Mouse (Mus musculus) hindbrain, postnatal 0 days (tissue): ENCODE results near the gene Matk. TPM values are rescaled to one million over a fixed set of nuclear protein-coding genes. Genes with fewer than 3 reads are reported as not detected.

Experiments
- ATAC-seq: fragments of 200-750 bp; cut with Nextera tagmentation; 2 replicates; pipeline ENCODE4 v1.8.0; 2017; ENCODE audit warnings: mild to moderate bottlenecking, moderate TSS enrichment, moderate library complexity
- DNase-seq: peaks from one replicate; pipeline ENCODE4 v3.0.0-alpha.2; 2015; ENCODE audit warnings: low spot score
- H3K27ac ChIP-seq: fragments of 300-500 bp; sonication (generic); 2 replicates; pipeline ENCODE4 v1.5.1; 2014; ENCODE audit warnings: mild to moderate bottlenecking
- H3K27me3 ChIP-seq: fragments of 300-500 bp; sonication (generic); 2 replicates; pipeline ENCODE4 v1.6.1; 2014; ENCODE audit warnings: low read length, mixed read lengths; ENCODE audit not compliant: insufficient read depth
- H3K36me3 ChIP-seq: fragments of 300-500 bp; sonication (generic); 2 replicates; pipeline ENCODE4 v1.6.1; 2014; ENCODE audit warnings: low read length, mixed read lengths; ENCODE audit not compliant: insufficient read depth
- H3K4me1 ChIP-seq: fragments of 300-500 bp; sonication (generic); 2 replicates; pipeline ENCODE4 v1.6.1; 2014; ENCODE audit warnings: antibody characterized with exemption, low read length, mixed read lengths; ENCODE audit not compliant: insufficient read depth
- H3K4me2 ChIP-seq: fragments of 300-500 bp; sonication (generic); 2 replicates; pipeline ENCODE4 v1.6.1; 2014; ENCODE audit warnings: low read depth, mild to moderate bottlenecking, low read length, moderate library complexity, mixed read lengths
- H3K4me3 ChIP-seq: fragments of 300-500 bp; sonication (generic); 2 replicates; pipeline ENCODE4 v1.5.1; 2014; ENCODE audit warnings: low read length
- H3K9ac ChIP-seq: fragments of 300-500 bp; sonication (generic); replicated peaks from 2 replicates; pipeline ENCODE4 v1.6.1; 2014; ENCODE audit warnings: mild to moderate bottlenecking, low read length, moderate library complexity, mixed read lengths
- H3K9me3 ChIP-seq: fragments of 300-500 bp; sonication (generic); 2 replicates; pipeline ENCODE4 v1.6.1; 2016; ENCODE audit warnings: low read length, mixed read lengths
- CTCF ChIP-seq: IDR thresholded peaks from 2 replicates; pipeline ENCODE4 v1.5.1; 2016; ENCODE audit warnings: antibody characterized with exemption, control low read depth, low read depth
- WGBS: fragments of 180-500 bp; shearing (Covaris S2); extraction: QIAGEN DNeasy Blood & Tissue Kit; methylation state at CpG from one replicate; pipeline ENCODE4 v1.1.7; 2014; 5-methylcytosine and 5-hydroxymethylcytosine counted together
- polyA plus RNA-seq: library from polyadenylated mRNA; unstranded; fragments of >200 nt; fragmentation: Nextera tagmentation; extraction: Ambion mirVana; gene quantifications from 2 replicates; pipeline ENCODE4 v1.2.1, GENCODE M21; 2015
- total RNA-seq: library from RNA; depleted of rRNA; stranded (reverse); fragments of >200 nt; gene quantifications from 2 replicates; pipeline ENCODE4 v1.2.3, GENCODE M21; 2014

The Matk gene
- total and polyA plus RNA-seq, 2 experiments from 2014 or later: 82.7 to 121 TPM

DNA sequence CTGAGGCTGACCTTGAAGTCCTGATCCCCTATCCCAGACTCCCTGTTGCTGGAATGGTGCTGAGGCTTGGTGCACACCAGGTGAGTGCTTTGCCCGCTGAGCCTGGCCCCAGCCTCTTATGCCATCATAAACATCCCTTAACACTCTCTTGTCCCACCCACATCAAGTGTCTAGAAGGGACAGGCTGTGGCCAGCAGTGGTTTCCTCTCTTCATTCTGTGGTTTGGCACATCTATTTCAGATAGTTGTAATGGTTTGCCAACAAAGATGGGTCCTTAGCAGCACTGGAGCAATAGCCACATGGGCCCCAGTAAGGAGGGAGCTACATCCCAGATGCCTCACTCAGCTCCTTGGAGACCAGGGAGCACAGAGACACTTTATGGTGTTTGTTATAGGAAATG lies 2.2 kb downstream of the Matk start:
- DNase-seq (no peak), ATAC-seq (no peak)
- H3K9ac ChIP-seq: no peak overlapping the region
- H3K27ac ChIP-seq: no peak overlapping the region
- H3K4me2 ChIP-seq: no peak overlapping the region
- peaks cover 19% of the 10 kb centered on the region for H3K4me1 ChIP-seq
- WGBS: 62% methylated on average over 1 of the region's 1 CpGs
- no peak overlapping the region for H3K4me3 ChIP-seq
- H3K36me3 ChIP-seq: peaks cover 6% of the 10 kb centered on the region; the same call in 1 of the 2 replicates
- no peaks in the 10 kb centered on the region for H3K9me3 ChIP-seq
- no peaks in the 10 kb centered on the region for H3K27me3 ChIP-seq
- no peak for TF ChIP-seq CTCF

DNA sequence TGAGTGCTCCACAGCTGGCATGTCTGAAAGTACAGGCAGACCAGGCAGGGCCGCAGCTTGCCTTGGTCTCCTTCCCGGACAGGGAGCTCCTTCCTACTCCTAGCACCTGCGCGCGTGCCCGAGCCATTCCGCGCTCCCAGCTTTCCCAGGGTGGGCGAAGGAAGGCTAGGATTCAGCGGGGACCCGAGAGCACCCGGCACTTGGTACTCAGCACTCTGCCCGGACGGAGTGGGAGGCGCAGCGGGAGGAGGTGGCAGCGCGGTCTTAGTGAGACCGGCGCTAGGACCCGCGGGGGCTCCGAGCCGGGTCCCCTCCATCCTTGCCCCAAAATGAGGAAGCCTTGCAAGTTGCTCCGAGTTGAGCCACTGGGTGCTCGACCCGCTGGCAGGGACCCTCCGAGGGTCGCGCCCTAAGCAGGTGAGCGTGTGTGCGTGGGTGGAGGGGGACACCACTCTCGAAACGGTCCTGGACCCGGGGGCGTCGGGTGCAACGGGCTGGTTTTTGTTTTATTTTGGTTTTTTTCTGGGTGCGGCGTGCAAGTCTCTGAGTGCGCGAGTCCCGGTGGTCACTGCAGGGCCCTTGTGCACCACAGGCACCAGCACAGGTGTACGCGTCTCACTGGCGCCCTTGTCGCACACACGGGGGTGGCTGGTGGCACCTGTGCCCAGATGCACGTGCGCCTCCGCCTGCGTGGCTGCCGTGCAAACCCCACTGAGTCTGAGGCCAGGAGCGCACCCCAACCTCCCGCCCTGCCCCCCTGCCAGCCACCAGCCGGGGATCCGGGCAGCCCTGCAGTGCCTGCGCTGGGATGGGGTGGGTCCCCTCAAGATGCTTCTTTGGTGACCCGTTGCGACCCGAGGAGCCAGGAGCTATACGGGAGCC lies 4.7 kb downstream of the Matk start:
- no peak for TF ChIP-seq CTCF
- Histone ChIP-seq H3K27ac (no peak overlapping the region; the same call in 1 of the 2 replicates), H3K9me3 (no peaks in the 10 kb centered on the region), H3K27me3 (no peaks in the 10 kb centered on the region), H3K9ac (peak overlapping the region; percentile 57), H3K4me1 (peaks cover 21% of the 10 kb centered on the region), H3K36me3 (no peaks in the 10 kb centered on the region), H3K4me2 (peak overlapping the region; percentile 83), H3K4me3 (peak overlapping the region; percentile 54)
- no peak for ATAC-seq
- 2% methylated on average over 62 of the region's 62 CpGs for whole genome bisulfite sequencing
- DNase-seq: peak; percentile 56

DNA sequence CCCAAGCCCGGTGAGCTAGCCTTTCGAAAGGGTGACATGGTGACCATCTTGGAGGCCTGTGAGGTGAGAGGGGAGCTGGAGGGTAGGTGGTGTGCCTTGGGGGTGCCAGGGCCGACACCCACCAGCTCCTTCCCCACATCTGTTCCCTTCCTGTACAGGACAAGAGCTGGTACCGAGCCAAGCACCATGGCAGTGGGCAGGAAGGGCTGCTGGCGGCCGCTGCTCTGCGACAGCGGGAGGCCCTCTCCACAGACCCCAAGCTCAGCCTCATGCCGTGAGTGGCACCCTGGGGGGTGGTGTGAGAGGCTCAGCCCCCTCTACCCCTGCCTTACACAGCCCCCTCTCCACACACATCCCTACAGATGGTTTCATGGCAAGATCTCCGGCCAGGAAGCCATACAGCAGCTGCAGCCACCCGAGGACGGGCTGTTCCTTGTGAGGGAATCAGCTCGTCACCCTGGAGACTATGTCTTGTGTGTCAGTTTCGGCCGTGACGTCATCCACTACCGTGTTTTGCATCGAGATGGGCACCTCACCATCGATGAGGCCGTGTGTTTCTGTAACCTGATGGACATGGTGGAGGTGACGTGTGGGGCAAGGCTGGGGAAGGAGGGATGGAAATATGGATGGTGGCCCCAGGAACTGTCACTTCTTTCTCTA lies 6.6 kb downstream of the Matk start:
- Histone ChIP-seq H3K27me3 (no peaks in the 10 kb centered on the region), H3K9ac (0 out of 2 replicates have a peak overlapping the region, but pooled peaks have one; percentile 19), H3K4me2 (no peak overlapping the region; the same call in 1 of the 2 replicates), H3K9me3 (no peaks in the 10 kb centered on the region), H3K4me3 (no peak overlapping the region), H3K27ac (no peak overlapping the region), H3K36me3 (peaks cover 5% of the 10 kb centered on the region; the same call in 1 of the 2 replicates), H3K4me1 (peaks cover 21% of the 10 kb centered on the region)
- WGBS: 34% methylated on average over 21 of the region's 21 CpGs
- ATAC-seq (peak; percentile 18; the same call in 1 of the 2 replicates), DNase-seq (peak; percentile 44)
- TF ChIP-seq CTCF: no peak

DNA sequence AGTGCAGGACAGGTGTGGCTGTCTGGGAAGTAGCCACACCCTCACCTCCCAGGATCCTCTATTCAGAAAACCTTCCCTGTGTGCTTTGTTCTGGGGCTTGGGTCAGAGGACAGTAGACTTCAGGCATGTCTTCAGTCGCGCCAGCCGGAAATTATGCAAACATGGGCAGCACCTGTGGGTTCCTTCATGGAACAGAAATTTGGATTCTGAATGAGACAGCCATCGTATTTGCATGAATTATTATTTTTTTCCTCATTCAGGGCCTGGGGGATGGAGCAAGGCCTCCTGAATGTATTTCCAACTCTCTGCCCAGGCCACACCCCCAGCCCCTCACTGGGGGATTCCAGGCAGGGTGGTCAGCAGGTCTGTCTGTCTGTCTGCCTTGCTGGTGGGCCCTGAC lies 8.3 kb downstream of the Matk start:
- TF ChIP-seq CTCF: no peak
- H3K9me3 ChIP-seq: no peaks in the 10 kb centered on the region
- DNase-seq: no peak
- peaks cover 25% of the 10 kb centered on the region for H3K4me1 ChIP-seq
- no peak overlapping the region for H3K9ac ChIP-seq
- WGBS: 81% methylated on average over 4 of the region's 4 CpGs
- H3K27me3 ChIP-seq: no peaks in the 10 kb centered on the region
- ATAC-seq: no peak
- peaks cover 12% of the 10 kb centered on the region; the same call in 1 of the 2 replicates for H3K36me3 ChIP-seq
- H3K4me3 ChIP-seq: no peak overlapping the region
- no peak overlapping the region for H3K27ac ChIP-seq
- no peak overlapping the region for H3K4me2 ChIP-seq

DNA sequence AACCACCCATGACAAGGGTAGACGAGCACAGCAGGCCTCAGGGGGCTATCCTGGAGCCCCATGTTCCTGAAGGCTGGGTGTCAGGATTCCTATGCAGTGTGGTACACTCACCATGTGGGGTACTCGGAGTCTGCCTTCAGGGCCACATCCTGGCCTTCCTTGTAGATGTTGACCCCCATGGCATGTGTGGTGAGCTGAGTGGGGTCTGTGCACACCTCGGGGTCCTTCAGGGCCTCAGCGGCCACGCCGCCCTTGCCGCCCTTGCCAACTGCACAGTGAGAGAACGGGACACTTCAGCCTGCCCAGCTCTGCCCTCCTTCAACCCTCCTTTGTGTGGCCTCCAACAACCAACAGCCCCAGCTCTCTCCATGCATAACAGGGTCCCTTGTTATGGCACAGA lies 12.8 kb downstream of the Matk start:
- H3K4me3 ChIP-seq: no peak overlapping the region
- H3K36me3 ChIP-seq: peaks cover 12% of the 10 kb centered on the region; the same call in 1 of the 2 replicates
- peak overlapping the region; percentile 65; the same call in 1 of the 2 replicates for H3K4me2 ChIP-seq
- peaks cover 14% of the 10 kb centered on the region for H3K4me1 ChIP-seq
- no peak for TF ChIP-seq CTCF
- ATAC-seq (no peak), DNase-seq (no peak)
- no peaks in the 10 kb centered on the region for H3K27me3 ChIP-seq
- no peak overlapping the region for H3K27ac ChIP-seq
- H3K9ac ChIP-seq: peak overlapping the region; percentile 74; the same call in 1 of the 2 replicates
- 95% methylated on average over 8 of the region's 8 CpGs for WGBS
- H3K9me3 ChIP-seq: no peaks in the 10 kb centered on the region

DNA sequence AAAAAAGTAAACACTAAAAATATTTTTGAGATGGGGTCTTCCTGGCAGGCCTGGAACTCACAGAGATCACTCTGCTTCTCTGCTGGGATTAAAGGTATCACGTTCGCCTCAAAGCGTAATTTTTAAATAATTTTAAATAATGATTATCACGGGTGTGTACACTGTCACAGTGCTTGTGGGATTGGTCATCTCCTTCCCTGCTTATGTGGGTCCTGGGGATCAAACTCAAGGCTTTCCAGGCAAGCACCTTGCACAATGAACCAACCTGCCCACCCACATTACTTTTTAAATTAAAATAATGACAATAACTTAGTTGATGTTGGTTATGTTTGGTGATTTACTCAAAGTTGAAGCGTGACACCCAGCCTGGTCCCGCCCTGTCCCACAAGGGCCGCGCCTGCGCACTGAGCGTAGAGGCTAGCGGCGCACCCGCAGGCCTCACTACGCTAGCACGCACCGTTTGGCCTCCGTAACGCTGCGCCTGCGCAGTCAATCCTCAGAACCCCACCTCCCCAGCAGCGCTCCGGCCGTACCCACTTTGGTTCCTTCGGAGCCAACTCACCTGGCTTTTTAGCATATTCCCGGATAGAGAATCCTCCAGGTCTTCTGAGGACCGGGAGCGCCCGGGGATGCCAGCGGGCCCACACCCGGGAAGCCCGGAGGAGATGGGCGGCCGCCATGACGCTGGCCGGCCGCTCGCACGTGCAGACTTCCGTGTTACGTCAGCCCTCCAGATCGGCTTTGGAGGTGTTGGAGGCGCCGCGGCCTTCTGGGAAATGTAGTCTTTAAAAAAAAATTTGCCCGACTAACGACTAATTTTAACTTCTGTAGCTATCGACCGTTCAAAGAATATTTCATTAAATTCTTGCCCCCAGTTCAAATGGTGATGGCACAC lies 13.7 kb downstream of the Matk start, which contains the start of the genes Mrpl54 and Apba3:
Gene Mrpl54, minus strand, starts transcription at position 724 of the 895 bp plus-strand sequence.
Gene Apba3, plus strand, starts transcription at position 750 of the 895 bp plus-strand sequence.
- peak; percentile 94 for ATAC-seq
- peaks cover 14% of the 10 kb centered on the region for H3K4me1 ChIP-seq

More for the DNA sequence above, 13.7 kb downstream of the Matk start, which contains the start of the genes Mrpl54 and Apba3:
- peak; percentile 27; the same call in 1 of the 2 replicates for TF ChIP-seq CTCF
- Histone ChIP-seq H3K27me3 (no peaks in the 10 kb centered on the region), H3K27ac (peak within 1 kb of the TSS; percentile 88), H3K4me2 (peak within 1 kb of the TSS; percentile 67), H3K4me3 (peak within 1 kb of the TSS; percentile 73), H3K9ac (peak within 1 kb of the TSS; percentile 74), H3K36me3 (peaks cover 16% of the 10 kb centered on the region), H3K9me3 (no peaks in the 10 kb centered on the region)
- under 1% methylated on average over 48 of the region's 48 CpGs for WGBS
- peak; percentile 97 for DNase-seq
